Mouse (Mus musculus): ENCODE measurements around the gene Gm20812. TPM values are rescaled to one million over a fixed set of nuclear protein-coding genes. Genes with fewer than 3 reads are reported as not detected.
"Not testable (repeated sequence)": the region's sequence is repeated elsewhere in the genome, so short reads cannot be mapped to it uniquely, and the experiment has no call there.

Gm20812 gene
- polyA plus RNA-seq (2014; fragmentation: Nextera tagmentation; extraction: Ambion mirVana) = not detected in 2 replicates

GRCm38 (mm10) chrY:12381681-12382080, at the start of gene Gm20812:
TSS of gene Gm20812 (plus strand) at chrY:12381981.
- not testable (repeated sequence) for H3K4me3 ChIP-seq (ENCODE audit: low read depth, low read length); H3K27me3 ChIP-seq (ENCODE audit: insufficient read depth, low read length); DNase-seq; H3K27ac ChIP-seq (ENCODE audit: low read depth); H3K4me2 ChIP-seq; ATAC-seq (ENCODE audit: insufficient read depth); H3K9me3 ChIP-seq (ENCODE audit: low read depth, low read length); H3K36me3 ChIP-seq (ENCODE audit: insufficient read depth); H3K4me1 ChIP-seq (ENCODE audit: insufficient read depth); H3K9ac ChIP-seq
- no CpG with 5 or more reads among the region's 3 CpGs for WGBS

Other genes starting within 250 kb of the Gm20812 start
- gene Gm29554, start 108.0 kb upstream of the Gm20812 start, polyA plus RNA-seq (2014; fragmentation: Nextera tagmentation; extraction: Ambion mirVana) = not detected in 2 replicates